Mouse (Mus musculus): Measurements from ENCODE around the gene Zfp710.

GRCm38 (mm10) chr7:80057002-80057691 is 32.5 kb downstream of the Zfp710 start:
- TF ChIP-seq CTCF (IDR thresholded peaks at IDR 0.05; ENCODE audit: extremely low read depth, insufficient read depth, insufficient read length, insufficient replicate concordance) (no peak), POLR2A (IDR thresholded peaks at IDR 0.05; ENCODE audit: low read depth, low read length) (no peak)
